Mouse (Mus musculus) G1E-ER4 (cell line): ENCODE measurements around the gene Mterf2. TPM values are rescaled to one million over a fixed set of nuclear protein-coding genes. Genes with fewer than 3 reads are reported as not detected.

Experiments used
- GATA1 ChIP-seq: IDR thresholded peaks from one replicate; pipeline ENCODE4 v1.8.0; 2012; ENCODE audit warnings: low read length, inconsistent platforms
- polyA plus RNA-seq: library from polyadenylated mRNA; stranded (reverse); fragments of >175 nt; gene quantifications from 2 replicates; pipeline ENCODE4 v1.2.3, GENCODE M21; 2012

Mterf2 gene
- polyA plus RNA-seq, 1 experiment: 0.45 TPM

DNA sequence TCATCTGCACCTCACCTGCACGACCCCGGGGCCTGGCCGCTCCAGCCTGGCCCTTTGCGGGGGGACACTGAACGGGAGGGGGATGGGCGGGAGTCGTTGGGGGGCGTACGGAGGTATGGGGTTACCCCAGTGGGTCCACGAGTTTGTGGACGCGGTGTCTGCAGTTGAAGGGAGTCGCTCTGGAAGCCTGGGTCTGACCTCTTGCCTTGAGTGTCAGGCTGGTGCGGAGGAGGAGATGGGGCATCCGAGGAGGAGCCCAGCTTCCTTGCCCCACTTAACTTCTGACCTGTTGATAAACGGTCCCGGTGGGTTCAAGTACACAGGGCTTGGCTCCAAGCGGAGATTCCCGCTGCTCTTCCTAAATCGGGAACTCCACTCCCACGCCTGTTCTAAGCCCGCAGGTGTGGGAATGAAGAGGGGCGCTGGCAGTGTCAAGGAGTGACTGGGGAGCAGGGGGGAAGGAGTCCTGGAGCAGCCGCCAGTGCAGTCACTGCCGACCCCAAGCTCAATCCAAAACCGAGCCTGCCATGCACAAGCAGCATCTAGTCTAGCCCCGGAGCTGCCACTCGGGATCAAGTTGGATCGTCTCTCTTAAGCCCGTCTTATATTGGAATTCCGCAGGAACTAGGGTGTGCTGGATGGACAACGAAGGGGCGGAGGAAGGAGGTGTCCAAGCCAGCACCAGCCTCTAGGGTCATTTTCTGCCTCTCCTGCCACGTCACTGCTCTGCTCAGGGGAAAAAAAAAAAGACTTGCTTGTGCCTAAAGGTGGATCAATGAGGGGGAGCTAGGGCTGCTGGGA lies 24.5 kb downstream of the Mterf2 start:
- no peak for TF ChIP-seq GATA1

GRCm38 (mm10) chr10:85102247-85103084 lies 25.4 kb downstream of the Mterf2 start, which contains the start of the genes Fhl4 and Tmem263:
TSS of gene Fhl4 (minus strand) at chr10:85102495.
TSS of gene Tmem263 (plus strand) at chr10:85102627.
- no peak for TF ChIP-seq GATA1

GRCm38 (mm10) chr10:85101841-85102240 lies 26.0 kb downstream of the Mterf2 start:
- TF ChIP-seq GATA1: no peak

DNA sequence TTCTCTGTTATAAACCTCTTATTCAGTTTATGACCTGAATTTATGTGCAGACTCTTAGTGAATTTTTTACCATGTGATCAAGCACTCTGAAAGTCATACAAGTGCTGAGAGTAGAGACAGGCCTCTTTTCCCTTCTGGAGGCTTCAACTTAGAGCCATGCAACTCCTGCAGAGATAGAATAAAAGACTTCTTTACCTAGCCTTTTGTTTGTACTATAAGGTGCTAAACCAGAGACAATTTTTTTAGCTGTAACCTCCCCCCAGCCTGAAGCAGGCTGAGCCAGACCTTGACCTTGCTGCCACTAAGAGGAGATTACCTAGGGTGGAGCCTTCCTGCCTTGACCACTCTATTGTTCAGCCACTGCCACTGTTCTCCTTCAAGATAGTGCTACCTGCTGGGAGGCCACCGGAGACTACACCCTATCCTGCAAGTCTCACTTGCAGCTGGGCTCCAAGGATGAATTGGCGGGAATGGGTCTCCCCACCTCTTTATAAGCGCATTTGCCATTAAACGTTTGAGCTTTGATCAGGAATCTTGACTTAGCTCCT lies 56.1 kb downstream of the Mterf2 start:
- TF ChIP-seq GATA1: no peak

Other genes with a start within 250 kb of the Mterf2 start
- gene Ric8b, start 210.4 kb downstream of the Mterf2 start, polyA plus RNA-seq: 3.3 and 3.6 TPM in 2 replicates
- 0.05 TPM in 1 of 2 replicates, not detected in the other for gene Fhl4, start 25.5 kb downstream of the Mterf2 start, polyA plus RNA-seq
- 33.2 and 41.4 TPM in 2 replicates for gene Tmem263, start 25.4 kb downstream of the Mterf2 start, polyA plus RNA-seq
- not detected in 2 replicates for gene Cry1, start 57.0 kb upstream of the Mterf2 start, polyA plus RNA-seq